Mouse (Mus musculus): Measurements from ENCODE around the gene Ttyh1. TPM values are rescaled to one million over a fixed set of nuclear protein-coding genes. Genes with fewer than 3 reads are reported as not detected.
A peak's percentile ranks its signal among the peaks of the same experiment; 100 is the strongest.

Ttyh1 gene
- polyA plus RNA-seq, 1 experiment from 2014 or later = 2.7 TPM

DNA sequence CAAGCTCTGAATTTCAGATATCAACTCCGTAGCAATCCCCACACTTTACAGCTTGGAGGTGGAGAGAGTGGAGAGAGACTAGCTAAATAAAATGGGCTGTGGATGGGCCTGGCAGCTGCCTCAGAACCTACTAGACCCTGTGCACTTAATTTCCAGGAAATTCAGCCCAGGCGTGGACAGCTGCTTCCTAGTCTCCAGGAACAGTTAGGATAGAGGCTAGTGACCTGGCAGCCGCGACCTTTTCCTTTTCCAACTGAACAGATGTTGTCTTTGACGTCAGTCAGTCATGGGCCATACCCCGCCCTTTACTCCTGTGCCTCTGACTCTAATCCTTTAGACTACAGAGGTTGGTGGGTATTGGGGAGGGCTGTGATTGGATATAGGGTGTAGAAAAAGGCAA lies 9.7 kb downstream of the Ttyh1 start:
- H3K4me2 ChIP-seq (replicated peaks; ENCODE audit: low read depth, low read length) = no peak overlapping the region
- H3K9me3 ChIP-seq (ENCODE audit: low read length) = no peaks in the 10 kb centered on the region
- no peak overlapping the region for H3K9ac ChIP-seq (replicated peaks; ENCODE audit: low read length)
- no peaks in the 10 kb centered on the region for H3K36me3 ChIP-seq (ENCODE audit: insufficient read depth, low read length)
- no peaks in the 10 kb centered on the region for H3K27me3 ChIP-seq (ENCODE audit: insufficient read depth, low read length)
- 56% methylated on average over 6 of the region's 6 CpGs for WGBS
- no peak overlapping the region for H3K4me3 ChIP-seq (ENCODE audit: low read length)
- H3K4me1 ChIP-seq (ENCODE audit: insufficient read depth, low read length) = peaks cover 9% of the 10 kb centered on the region
- no peak for ATAC-seq (ENCODE audit: low FRiP score, low TSS enrichment)
- H3K27ac ChIP-seq (ENCODE audit: low read length) = no peak overlapping the region

DNA sequence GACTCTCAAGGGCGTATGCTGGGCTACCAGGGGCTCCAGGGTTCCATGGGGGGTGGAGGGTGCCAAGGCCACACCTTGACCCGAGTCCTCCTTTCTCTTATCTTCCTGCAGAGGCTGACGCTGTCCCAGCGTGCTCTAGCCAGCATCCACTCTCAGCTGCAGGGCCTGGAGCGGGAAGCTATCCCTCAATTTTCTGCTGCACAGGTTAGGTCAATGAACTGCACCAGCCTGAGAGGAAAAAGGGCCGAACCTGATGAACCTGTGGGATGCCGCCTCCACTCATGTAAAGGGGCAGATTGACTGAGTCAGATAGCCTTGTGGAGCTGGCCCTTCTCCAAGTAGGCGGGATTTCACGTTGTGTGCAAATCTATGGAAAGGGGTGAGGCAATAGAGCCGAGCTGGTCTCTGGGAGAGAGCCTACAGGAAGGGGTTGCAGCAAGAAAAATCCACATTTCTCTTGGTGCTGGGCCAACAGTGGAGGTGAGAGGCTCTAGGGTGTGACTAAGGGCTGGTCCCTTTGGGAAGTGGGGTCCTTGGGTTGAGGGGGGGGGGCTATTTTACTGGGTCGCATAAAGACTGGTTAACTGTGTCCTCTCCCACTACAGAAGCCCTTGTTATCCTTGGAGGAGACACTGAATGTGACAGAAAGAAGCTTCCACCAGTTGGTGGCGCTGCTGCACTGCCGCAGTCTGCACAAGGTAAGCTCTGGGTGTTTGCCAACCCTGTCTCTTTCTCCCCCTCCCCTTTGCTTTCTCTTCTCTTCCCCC lies 11.7 kb downstream of the Ttyh1 start:
- Histone ChIP-seq H3K36me3 (ENCODE audit: insufficient read depth, low read length) (no peaks in the 10 kb centered on the region), H3K9ac (replicated peaks; ENCODE audit: low read length) (no peak overlapping the region; the same call in 1 of the 2 replicates), H3K27me3 (ENCODE audit: insufficient read depth, low read length) (no peaks in the 10 kb centered on the region), H3K4me1 (ENCODE audit: insufficient read depth, low read length) (no peaks in the 10 kb centered on the region), H3K4me2 (replicated peaks; ENCODE audit: low read depth, low read length) (peak overlapping the region; percentile 5; the same call in 1 of the 2 replicates), H3K4me3 (ENCODE audit: low read length) (no peak overlapping the region), H3K27ac (ENCODE audit: low read length) (no peak overlapping the region), H3K9me3 (ENCODE audit: low read length) (no peaks in the 10 kb centered on the region)
- 39% methylated on average over 13 of the region's 13 CpGs for WGBS
- ATAC-seq (ENCODE audit: low FRiP score, low TSS enrichment) = peak; percentile 52

DNA sequence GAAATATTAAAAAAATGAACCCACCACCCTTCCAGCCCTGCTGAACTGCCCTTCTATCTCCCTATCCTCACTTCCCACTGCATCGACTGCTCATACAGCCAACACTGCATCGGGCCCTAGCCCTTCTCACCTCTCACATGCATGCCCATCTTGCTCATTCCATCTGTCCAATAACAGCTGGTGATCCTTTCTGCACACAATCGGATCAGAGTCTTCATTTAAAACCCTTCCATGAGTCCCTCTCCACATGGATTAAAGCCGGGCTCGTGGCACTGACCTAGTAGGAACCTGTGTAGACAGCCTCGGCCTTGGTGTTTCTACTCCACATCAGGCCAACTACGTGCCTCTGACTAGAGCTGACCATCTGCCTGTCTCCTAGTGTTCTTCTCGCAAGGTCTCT lies 12.8 kb downstream of the Ttyh1 start:
- H3K27me3 ChIP-seq (ENCODE audit: insufficient read depth, low read length) = no peaks in the 10 kb centered on the region
- ATAC-seq (ENCODE audit: low FRiP score, low TSS enrichment) = no peak
- no peak overlapping the region for H3K4me3 ChIP-seq (ENCODE audit: low read length)
- H3K27ac ChIP-seq (ENCODE audit: low read length) = no peak overlapping the region
- no peaks in the 10 kb centered on the region for H3K4me1 ChIP-seq (ENCODE audit: insufficient read depth, low read length)
- 96% methylated on average over 8 of the region's 8 CpGs for WGBS
- no peak overlapping the region for H3K4me2 ChIP-seq (replicated peaks; ENCODE audit: low read depth, low read length)
- no peaks in the 10 kb centered on the region for H3K36me3 ChIP-seq (ENCODE audit: insufficient read depth, low read length)
- H3K9me3 ChIP-seq (ENCODE audit: low read length) = no peaks in the 10 kb centered on the region
- H3K9ac ChIP-seq (replicated peaks; ENCODE audit: low read length) = no peak overlapping the region

DNA sequence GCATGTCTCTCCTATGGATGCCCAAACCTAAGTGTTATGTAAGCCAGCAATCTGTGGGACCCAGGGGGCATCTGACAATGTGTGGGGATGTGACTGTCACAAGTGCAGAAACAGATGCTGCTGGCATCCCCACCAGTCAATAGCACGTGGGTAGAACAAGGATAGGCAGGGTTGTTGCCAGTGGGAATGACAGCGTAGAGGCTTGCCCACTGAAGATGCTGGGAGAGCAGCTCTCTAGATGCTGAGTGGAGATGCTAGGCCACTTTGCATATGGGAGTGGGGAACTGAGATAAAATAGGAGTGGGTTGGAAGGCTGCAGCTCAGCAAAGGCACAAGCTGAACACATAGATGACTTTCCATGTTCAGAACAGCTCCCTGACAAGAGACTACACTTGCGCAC lies 13.4 kb downstream of the Ttyh1 start:
- WGBS = 88% methylated on average over 3 of the region's 3 CpGs
- no peak for ATAC-seq (ENCODE audit: low FRiP score, low TSS enrichment)
- no peak overlapping the region for H3K4me2 ChIP-seq (replicated peaks; ENCODE audit: low read depth, low read length)
- no peaks in the 10 kb centered on the region for H3K36me3 ChIP-seq (ENCODE audit: insufficient read depth, low read length)
- no peaks in the 10 kb centered on the region for H3K4me1 ChIP-seq (ENCODE audit: insufficient read depth, low read length)
- H3K4me3 ChIP-seq (ENCODE audit: low read length) = no peak overlapping the region
- no peaks in the 10 kb centered on the region for H3K27me3 ChIP-seq (ENCODE audit: insufficient read depth, low read length)
- no peaks in the 10 kb centered on the region for H3K9me3 ChIP-seq (ENCODE audit: low read length)
- no peak overlapping the region for H3K9ac ChIP-seq (replicated peaks; ENCODE audit: low read length)
- H3K27ac ChIP-seq (ENCODE audit: low read length) = no peak overlapping the region

DNA sequence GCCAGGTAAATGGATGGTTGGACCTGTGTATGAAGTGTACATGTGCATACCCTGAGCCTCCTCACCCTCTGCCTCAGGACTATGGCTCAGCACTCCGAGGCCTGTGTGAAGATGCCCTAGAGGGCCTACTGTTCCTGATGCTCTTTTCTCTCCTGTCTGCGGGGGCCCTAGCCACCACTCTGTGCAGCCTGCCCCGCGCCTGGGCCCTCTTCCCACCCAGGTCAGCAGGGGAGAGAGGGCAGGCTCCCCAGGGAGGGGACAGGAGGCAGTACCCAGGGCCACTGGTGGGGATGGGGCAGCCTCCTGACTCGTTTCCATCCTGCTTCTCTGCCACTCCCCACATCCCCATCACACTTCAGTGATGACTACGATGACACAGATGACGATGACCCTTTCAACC lies 13.8 kb downstream of the Ttyh1 start:
- Histone ChIP-seq H3K36me3 (ENCODE audit: insufficient read depth, low read length) (no peaks in the 10 kb centered on the region), H3K9me3 (ENCODE audit: low read length) (no peaks in the 10 kb centered on the region), H3K4me2 (replicated peaks; ENCODE audit: low read depth, low read length) (no peak overlapping the region), H3K9ac (replicated peaks; ENCODE audit: low read length) (no peak overlapping the region), H3K4me1 (ENCODE audit: insufficient read depth, low read length) (peaks cover 3% of the 10 kb centered on the region), H3K27ac (ENCODE audit: low read length) (no peak overlapping the region), H3K27me3 (ENCODE audit: insufficient read depth, low read length) (no peaks in the 10 kb centered on the region), H3K4me3 (ENCODE audit: low read length) (no peak overlapping the region)
- WGBS = 76% methylated on average over 7 of the region's 7 CpGs
- no peak for ATAC-seq (ENCODE audit: low FRiP score, low TSS enrichment)

DNA sequence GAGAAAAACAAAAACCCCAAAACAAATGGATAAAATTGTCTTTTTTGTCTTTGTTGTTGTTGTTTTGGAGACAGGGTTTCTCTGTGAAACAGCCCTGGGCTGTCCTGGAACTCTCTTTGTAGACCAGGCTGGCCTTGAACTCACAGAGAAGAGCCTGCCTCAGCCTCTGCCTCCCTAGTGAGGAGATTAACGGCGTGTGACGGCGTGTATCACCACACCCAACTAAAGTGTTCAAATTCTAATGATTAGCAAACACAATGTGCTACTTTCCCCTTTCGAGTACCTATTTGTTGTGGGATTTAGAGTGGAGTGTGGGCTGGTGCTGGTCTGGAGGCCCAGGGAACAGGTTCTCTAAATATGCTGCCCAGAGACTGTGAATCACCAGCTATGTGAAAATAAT lies 15.7 kb downstream of the Ttyh1 start:
- no peak overlapping the region for H3K4me2 ChIP-seq (replicated peaks; ENCODE audit: low read depth, low read length)
- peaks cover 11% of the 10 kb centered on the region for H3K4me1 ChIP-seq (ENCODE audit: insufficient read depth, low read length)
- H3K27me3 ChIP-seq (ENCODE audit: insufficient read depth, low read length) = no peaks in the 10 kb centered on the region
- H3K36me3 ChIP-seq (ENCODE audit: insufficient read depth, low read length) = peaks cover 15% of the 10 kb centered on the region
- H3K9ac ChIP-seq (replicated peaks; ENCODE audit: low read length) = no peak overlapping the region
- H3K27ac ChIP-seq (ENCODE audit: low read length) = no peak overlapping the region
- H3K4me3 ChIP-seq (ENCODE audit: low read length) = no peak overlapping the region
- no peak for ATAC-seq (ENCODE audit: low FRiP score, low TSS enrichment)
- H3K9me3 ChIP-seq (ENCODE audit: low read length) = no peaks in the 10 kb centered on the region
- WGBS = 85% methylated on average over 5 of the region's 5 CpGs

DNA sequence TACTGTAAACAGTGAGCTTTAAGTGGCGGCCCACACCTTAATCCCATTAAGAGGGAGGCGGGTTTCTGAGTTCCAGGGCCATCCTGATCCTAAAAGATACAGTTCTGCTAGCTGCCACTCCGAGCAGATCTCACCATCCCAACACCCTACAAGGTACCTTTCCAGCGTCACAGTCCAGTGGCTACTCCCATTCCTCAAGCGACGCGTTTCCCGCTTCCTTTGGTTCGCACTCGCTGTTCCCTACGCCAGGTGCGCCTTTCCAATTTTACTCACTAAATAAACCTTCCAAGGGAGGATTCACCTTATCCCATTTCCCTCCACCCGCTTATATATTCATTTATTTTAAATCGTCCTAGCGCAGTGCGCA lies 17.2 kb downstream of the Ttyh1 start:
- Histone ChIP-seq H3K4me2 (replicated peaks; ENCODE audit: low read depth, low read length) (peak overlapping the region; percentile 84), H3K36me3 (ENCODE audit: insufficient read depth, low read length) (peaks cover 29% of the 10 kb centered on the region), H3K27me3 (ENCODE audit: insufficient read depth, low read length) (no peaks in the 10 kb centered on the region), H3K27ac (ENCODE audit: low read length) (peak overlapping the region; percentile 64; the same call in 1 of the 2 replicates), H3K4me1 (ENCODE audit: insufficient read depth, low read length) (peaks cover 11% of the 10 kb centered on the region), H3K9me3 (ENCODE audit: low read length) (no peaks in the 10 kb centered on the region), H3K9ac (replicated peaks; ENCODE audit: low read length) (peak overlapping the region; percentile 76), H3K4me3 (ENCODE audit: low read length) (peak overlapping the region; percentile 86)
- under 1% methylated on average over 16 of the region's 16 CpGs for WGBS
- peak; percentile 37 for ATAC-seq (ENCODE audit: low FRiP score, low TSS enrichment)

DNA sequence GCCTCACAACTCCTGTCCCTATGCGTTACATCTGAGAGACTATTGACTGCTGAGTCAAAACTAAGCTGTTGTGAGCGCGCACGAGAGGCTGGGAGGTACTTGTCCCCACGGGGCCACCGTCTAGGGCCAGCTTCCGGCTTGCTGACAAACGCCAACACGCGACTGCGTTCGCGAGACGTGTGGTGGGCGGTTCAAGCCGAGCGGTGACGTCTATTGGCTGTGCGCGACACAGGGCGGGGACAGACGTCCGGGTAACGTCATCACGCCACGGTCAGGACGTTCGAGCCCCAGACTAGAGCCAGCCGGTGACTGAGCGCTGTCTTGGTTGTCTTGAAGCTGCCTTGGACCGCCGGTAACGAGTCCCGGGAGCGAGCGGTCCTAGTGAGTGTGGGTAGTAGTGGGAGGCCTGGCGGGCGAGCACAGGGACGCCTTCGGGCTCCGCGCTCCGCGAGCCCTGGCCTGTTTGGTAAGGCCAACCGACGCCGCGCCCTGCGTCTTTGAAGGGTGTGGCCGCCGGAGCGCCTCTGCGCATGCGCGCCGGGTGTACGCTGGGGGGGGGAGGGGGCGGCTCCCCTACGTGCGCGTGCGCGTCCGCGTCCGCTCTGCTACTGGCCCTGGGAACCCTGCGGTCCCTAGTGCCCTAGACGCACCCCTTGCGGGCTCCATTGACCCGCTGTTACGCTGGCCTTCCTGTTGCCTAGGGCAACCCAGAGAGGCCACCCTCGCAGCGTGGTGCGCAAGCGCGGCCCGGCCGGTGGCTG lies 17.7 kb downstream of the Ttyh1 start, which contains the start of gene Leng8:
TSS of gene Leng8 (plus strand) at position 269 of the 761 bp plus-strand sequence.
- WGBS = 0% methylated on average over 74 of the region's 78 CpGs
- H3K27me3 ChIP-seq (ENCODE audit: insufficient read depth, low read length) = no peaks in the 10 kb centered on the region
- H3K4me1 ChIP-seq (ENCODE audit: insufficient read depth, low read length) = peaks cover 11% of the 10 kb centered on the region
- peak within 1 kb of the TSS; percentile 86 for H3K4me3 ChIP-seq (ENCODE audit: low read length)
- H3K9ac ChIP-seq (replicated peaks; ENCODE audit: low read length) = peak within 1 kb of the TSS; percentile 95
- peak within 1 kb of the TSS; percentile 85 for H3K4me2 ChIP-seq (replicated peaks; ENCODE audit: low read depth, low read length)
- ATAC-seq (ENCODE audit: low FRiP score, low TSS enrichment) = peak; percentile 99
- no peaks in the 10 kb centered on the region for H3K9me3 ChIP-seq (ENCODE audit: low read length)
- H3K27ac ChIP-seq (ENCODE audit: low read length) = peak within 1 kb of the TSS; percentile 96
- peaks cover 34% of the 10 kb centered on the region for H3K36me3 ChIP-seq (ENCODE audit: insufficient read depth, low read length)

DNA sequence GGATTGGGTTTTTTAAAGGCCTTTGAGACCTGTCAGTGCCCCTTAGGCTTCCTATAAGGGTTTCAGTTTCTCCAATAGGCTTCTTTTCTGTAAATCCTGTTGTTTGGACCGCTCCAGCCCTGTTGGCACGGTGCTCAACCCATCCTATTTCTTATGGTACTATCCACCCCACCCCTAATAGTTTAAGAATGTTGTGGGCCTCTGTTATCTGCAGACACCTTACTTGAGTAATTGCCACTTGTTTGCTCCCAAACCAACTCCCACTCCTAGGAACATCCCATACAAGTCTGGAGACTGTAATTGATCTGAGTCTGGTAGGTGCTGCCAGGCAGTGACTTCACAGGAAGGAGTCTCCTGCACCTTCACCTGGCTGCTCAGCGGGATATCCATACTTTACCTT lies 18.5 kb downstream of the Ttyh1 start:
- peak overlapping the region; percentile 85 for H3K4me2 ChIP-seq (replicated peaks; ENCODE audit: low read depth, low read length)
- peaks cover 11% of the 10 kb centered on the region for H3K4me1 ChIP-seq (ENCODE audit: insufficient read depth, low read length)
- peaks cover 42% of the 10 kb centered on the region for H3K36me3 ChIP-seq (ENCODE audit: insufficient read depth, low read length)
- peak overlapping the region; percentile 95 for H3K9ac ChIP-seq (replicated peaks; ENCODE audit: low read length)
- H3K27me3 ChIP-seq (ENCODE audit: insufficient read depth, low read length) = no peaks in the 10 kb centered on the region
- peak overlapping the region; percentile 86 for H3K4me3 ChIP-seq (ENCODE audit: low read length)
- ATAC-seq (ENCODE audit: low FRiP score, low TSS enrichment) = no peak
- WGBS = 56% methylated on average over 3 of the region's 3 CpGs
- H3K27ac ChIP-seq (ENCODE audit: low read length) = peak overlapping the region; percentile 96; the same call in 1 of the 2 replicates
- H3K9me3 ChIP-seq (ENCODE audit: low read length) = no peaks in the 10 kb centered on the region

DNA sequence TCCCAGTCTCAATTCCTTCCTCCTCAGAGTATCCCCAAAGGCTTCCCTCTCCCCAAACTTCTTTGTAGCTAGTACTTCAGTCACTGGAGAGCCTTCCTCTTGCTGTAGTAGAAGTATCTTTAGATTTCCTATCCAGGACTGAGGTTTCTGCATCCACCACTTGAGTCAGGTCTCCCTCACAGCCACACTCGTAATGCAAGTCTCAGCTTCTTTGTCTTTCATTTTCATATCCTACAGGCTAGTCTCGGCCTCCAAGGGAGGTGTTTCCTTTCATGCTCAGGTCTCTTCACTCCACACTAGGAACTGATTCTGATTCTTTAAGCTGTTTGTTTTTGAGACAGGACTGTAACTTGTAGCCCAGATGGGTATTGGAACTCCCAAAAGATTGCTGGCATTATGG lies 19.0 kb downstream of the Ttyh1 start:
- 81% methylated on average over 2 of the region's 2 CpGs for WGBS
- no peak overlapping the region for H3K27ac ChIP-seq (ENCODE audit: low read length)
- H3K9ac ChIP-seq (replicated peaks; ENCODE audit: low read length) = peak overlapping the region; percentile 95
- H3K36me3 ChIP-seq (ENCODE audit: insufficient read depth, low read length) = peaks cover 47% of the 10 kb centered on the region
- peak overlapping the region; percentile 86 for H3K4me3 ChIP-seq (ENCODE audit: low read length)
- no peaks in the 10 kb centered on the region for H3K27me3 ChIP-seq (ENCODE audit: insufficient read depth, low read length)
- no peak for ATAC-seq (ENCODE audit: low FRiP score, low TSS enrichment)
- H3K4me1 ChIP-seq (ENCODE audit: insufficient read depth, low read length) = peaks cover 11% of the 10 kb centered on the region
- peak overlapping the region; percentile 85 for H3K4me2 ChIP-seq (replicated peaks; ENCODE audit: low read depth, low read length)
- no peaks in the 10 kb centered on the region for H3K9me3 ChIP-seq (ENCODE audit: low read length)

Data from kidney, embryonic 16.5 days (tissue).